Mouse (Mus musculus) hindbrain, embryonic 15.5 days (tissue): ENCODE measurements around the gene Icam5. TPM values are rescaled to one million over a fixed set of nuclear protein-coding genes. Genes with fewer than 3 reads are reported as not detected.

Source experiments
- ATAC-seq: fragments of 200-750 bp; cut with Nextera tagmentation; 2 replicates; pipeline ENCODE4 v1.8.0; 2017; ENCODE audit warnings: low read depth, moderate number of reproducible peaks, moderate TSS enrichment; ENCODE audit not compliant: low FRiP score
- H3K27ac ChIP-seq: fragments of 300-500 bp; sonication (generic); replicated peaks from 2 replicates; pipeline ENCODE4 v1.5.1; 2015; ENCODE audit warnings: mild to moderate bottlenecking, inconsistent platforms
- H3K27me3 ChIP-seq: fragments of 300-500 bp; sonication (generic); 2 replicates; pipeline ENCODE4 v1.6.1; 2015; ENCODE audit warnings: control low read depth, inconsistent platforms
- H3K36me3 ChIP-seq: fragments of 300-500 bp; sonication (generic); 2 replicates; pipeline ENCODE4 v1.6.1; 2015; ENCODE audit warnings: control low read depth, inconsistent platforms
- H3K4me1 ChIP-seq: fragments of 300-500 bp; sonication (generic); replicated peaks from 2 replicates; pipeline ENCODE4 v1.6.1; 2015; ENCODE audit warnings: control low read depth, inconsistent platforms
- H3K4me2 ChIP-seq: fragments of 300-500 bp; sonication (generic); 2 replicates; pipeline ENCODE4 v1.6.1; 2015; ENCODE audit warnings: moderate library complexity, mild to moderate bottlenecking, inconsistent platforms
- H3K4me3 ChIP-seq: fragments of 300-500 bp; sonication (generic); 2 replicates; pipeline ENCODE4 v1.5.1; 2015; ENCODE audit warnings: mild to moderate bottlenecking, inconsistent platforms
- H3K9ac ChIP-seq: fragments of 300-500 bp; sonication (generic); 2 replicates; pipeline ENCODE4 v1.6.1; 2015; ENCODE audit warnings: inconsistent platforms
- H3K9me3 ChIP-seq: fragments of 300-500 bp; sonication (generic); 2 replicates; pipeline ENCODE4 v1.6.1; 2016; ENCODE audit warnings: control low read depth, inconsistent platforms
- WGBS: fragments of 180-500 bp; shearing (Covaris S2); methylation state at CpG from one replicate; pipeline ENCODE4 v1.1.7; 2015; 5-methylcytosine and 5-hydroxymethylcytosine counted together
- polyA plus RNA-seq: library from polyadenylated mRNA; unstranded; fragments of >200 nt; fragmentation: Nextera tagmentation; extraction: Ambion mirVana; gene quantifications from 2 replicates; pipeline ENCODE4 v1.2.1, GENCODE M21; 2015

Gene Icam5
- polyA plus RNA-seq, 1 experiment from 2014 or later = 2.6 TPM

DNA sequence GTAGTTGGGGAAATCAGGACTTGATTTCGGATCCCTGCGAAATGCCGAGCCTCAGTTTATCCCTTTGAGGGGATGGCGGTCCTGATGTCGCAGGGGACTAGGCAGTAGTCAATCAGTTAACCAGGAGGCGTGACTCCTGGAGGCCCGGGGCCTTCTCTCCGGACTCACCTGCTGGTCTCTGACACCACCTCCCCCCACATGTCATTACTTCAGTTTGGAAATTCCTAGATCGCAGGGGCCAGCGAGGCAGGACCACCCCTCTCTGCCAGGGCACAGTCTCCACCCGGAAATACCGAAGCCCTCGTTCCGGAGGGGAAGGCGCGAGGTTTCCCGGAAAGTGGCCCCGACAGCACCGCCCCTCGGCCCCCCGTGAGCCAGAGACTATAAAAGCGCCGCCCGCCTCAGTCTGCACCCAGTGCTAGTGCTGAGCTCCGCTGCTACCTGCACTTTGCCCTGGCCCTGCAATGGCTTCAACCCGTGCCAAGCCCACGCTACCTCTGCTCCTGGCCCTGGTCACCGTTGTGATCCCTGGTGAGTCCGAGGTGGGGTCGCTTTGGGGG, 16.2 kb upstream of the Icam5 start, which contains the start of gene Icam1:
Icam1 (plus strand) TSS at position 415 of the 560 bp plus-strand sequence.
- Histone ChIP-seq H3K9ac (no peak within 1 kb of the TSS; the same call in 1 of the 2 replicates), H3K27me3 (peaks cover 61% of the 10 kb centered on the region), H3K4me1 (peaks cover 12% of the 10 kb centered on the region), H3K36me3 (no peaks in the 10 kb centered on the region), H3K27ac (no peak within 1 kb of the TSS), H3K4me2 (peak within 1 kb of the TSS; percentile 50), H3K9me3 (no peaks in the 10 kb centered on the region), H3K4me3 (peak within 1 kb of the TSS; percentile 25)
- 0% methylated on average over 30 of the region's 30 CpGs for WGBS
- ATAC-seq = no peak

GRCm38 (mm10) chr9:21016331-21017176, 15.3 kb upstream of the Icam5 start:
- no peak overlapping the region for H3K27ac ChIP-seq
- H3K4me3 ChIP-seq = no peak overlapping the region
- no peaks in the 10 kb centered on the region for H3K36me3 ChIP-seq
- H3K27me3 ChIP-seq = peaks cover 64% of the 10 kb centered on the region
- H3K9ac ChIP-seq = no peak overlapping the region
- peaks cover 12% of the 10 kb centered on the region for H3K4me1 ChIP-seq
- ATAC-seq = no peak
- H3K4me2 ChIP-seq = 0 out of 2 replicates have a peak overlapping the region, but pooled peaks have one; percentile 5
- H3K9me3 ChIP-seq = no peaks in the 10 kb centered on the region
- 7% methylated on average over 17 of the region's 17 CpGs for WGBS

DNA sequence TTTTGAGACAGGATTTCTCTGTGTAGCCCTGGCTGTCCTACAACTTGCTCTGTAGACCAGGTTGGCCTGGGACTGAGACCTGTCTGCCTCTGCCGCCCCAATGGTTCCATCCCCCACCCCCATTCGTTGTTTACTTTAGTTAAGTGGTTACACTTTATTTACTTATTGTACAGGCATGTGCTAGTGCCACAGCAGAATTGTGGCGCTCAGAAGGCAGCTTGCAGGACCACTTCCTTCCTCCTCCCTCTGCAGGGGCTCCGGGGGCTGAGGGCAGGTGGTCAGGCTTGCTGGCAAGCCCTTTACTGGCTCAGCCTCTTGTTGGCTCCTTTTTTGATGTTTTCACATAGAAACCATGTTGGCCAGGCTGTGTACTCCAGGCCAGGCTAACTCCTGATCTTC, 14.7 kb upstream of the Icam5 start:
- peaks cover 63% of the 10 kb centered on the region for H3K27me3 ChIP-seq
- WGBS = 48% methylated on average over 4 of the region's 4 CpGs
- H3K9me3 ChIP-seq = no peaks in the 10 kb centered on the region

GRCm38 (mm10) chr9:21018600-21018999, 13.3 kb upstream of the Icam5 start:
- 70% methylated on average over 2 of the region's 2 CpGs for WGBS

More for the DNA sequence above, 14.7 kb upstream of the Icam5 start:
- Histone ChIP-seq H3K4me2 (no peak overlapping the region), H3K27ac (no peak overlapping the region), H3K9ac (no peak overlapping the region), H3K4me1 (peaks cover 12% of the 10 kb centered on the region), H3K4me3 (no peak overlapping the region), H3K36me3 (no peaks in the 10 kb centered on the region)
- ATAC-seq = no peak

DNA sequence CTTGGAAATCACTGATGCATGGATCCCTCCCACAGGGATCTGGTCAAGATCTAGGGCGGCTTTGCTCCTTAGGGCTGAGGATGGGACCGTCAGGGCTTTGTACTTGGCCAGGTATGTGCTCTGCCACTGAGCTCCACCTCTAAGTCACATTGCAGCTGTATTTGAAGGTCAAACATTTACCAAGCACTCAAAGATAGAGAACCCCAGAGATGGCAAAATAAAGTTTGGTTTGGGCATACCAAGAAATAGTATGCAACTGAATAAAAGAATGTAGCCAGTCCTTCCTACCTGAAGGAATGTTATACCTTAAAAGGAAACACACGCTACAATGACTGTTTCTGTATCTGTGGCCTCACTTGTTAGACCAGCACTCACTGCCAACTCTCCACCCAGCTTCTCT, 10.5 kb upstream of the Icam5 start:
- Histone ChIP-seq H3K4me1 (no peaks in the 10 kb centered on the region), H3K27me3 (peaks cover 29% of the 10 kb centered on the region)
- WGBS = 72% methylated on average over 3 of the region's 3 CpGs

More at GRCm38 (mm10) chr9:21018600-21018999, 13.3 kb upstream of the Icam5 start:
- Histone ChIP-seq H3K4me3 (no peak overlapping the region), H3K9me3 (no peaks in the 10 kb centered on the region), H3K27me3 (peaks cover 55% of the 10 kb centered on the region), H3K9ac (no peak overlapping the region), H3K4me2 (no peak overlapping the region), H3K36me3 (no peaks in the 10 kb centered on the region), H3K4me1 (peaks cover 12% of the 10 kb centered on the region), H3K27ac (no peak overlapping the region)
- no peak for ATAC-seq

GRCm38 (mm10) chr9:21022288-21022687, 9.6 kb upstream of the Icam5 start:
- Histone ChIP-seq H3K4me1 (no peaks in the 10 kb centered on the region), H3K4me2 (no peak overlapping the region), H3K9ac (no peak overlapping the region), H3K27me3 (peaks cover 27% of the 10 kb centered on the region), H3K36me3 (no peaks in the 10 kb centered on the region), H3K27ac (no peak overlapping the region), H3K4me3 (no peak overlapping the region), H3K9me3 (no peaks in the 10 kb centered on the region)
- 65% methylated on average over 6 of the region's 6 CpGs for WGBS
- no peak for ATAC-seq

More for the DNA sequence above, 10.5 kb upstream of the Icam5 start:
- no peaks in the 10 kb centered on the region for H3K36me3 ChIP-seq
- no peak overlapping the region for H3K4me2 ChIP-seq
- ATAC-seq = no peak
- H3K27ac ChIP-seq = no peak overlapping the region
- H3K9me3 ChIP-seq = no peaks in the 10 kb centered on the region
- H3K4me3 ChIP-seq = no peak overlapping the region
- H3K9ac ChIP-seq = no peak overlapping the region

GRCm38 (mm10) chr9:21022726-21023125, 9.1 kb upstream of the Icam5 start:
- no peaks in the 10 kb centered on the region for H3K9me3 ChIP-seq
- H3K4me1 ChIP-seq = no peaks in the 10 kb centered on the region
- no peak for ATAC-seq
- no peak overlapping the region for H3K27ac ChIP-seq
- H3K36me3 ChIP-seq = no peaks in the 10 kb centered on the region
- H3K9ac ChIP-seq = no peak overlapping the region
- H3K4me2 ChIP-seq = no peak overlapping the region
- peaks cover 27% of the 10 kb centered on the region for H3K27me3 ChIP-seq
- WGBS = 80% methylated on average over 1 of the region's 1 CpGs
- H3K4me3 ChIP-seq = no peak overlapping the region

GRCm38 (mm10) chr9:21025258-21025810, 6.5 kb upstream of the Icam5 start:
- 74% methylated on average over 19 of the region's 19 CpGs for WGBS
- ATAC-seq = no peak
- no peaks in the 10 kb centered on the region for H3K36me3 ChIP-seq
- H3K9me3 ChIP-seq = no peaks in the 10 kb centered on the region
- H3K4me3 ChIP-seq = no peak overlapping the region
- H3K4me2 ChIP-seq = no peak overlapping the region
- peaks cover 36% of the 10 kb centered on the region for H3K27me3 ChIP-seq
- no peak overlapping the region for H3K27ac ChIP-seq
- H3K4me1 ChIP-seq = peaks cover 13% of the 10 kb centered on the region
- H3K9ac ChIP-seq = no peak overlapping the region

DNA sequence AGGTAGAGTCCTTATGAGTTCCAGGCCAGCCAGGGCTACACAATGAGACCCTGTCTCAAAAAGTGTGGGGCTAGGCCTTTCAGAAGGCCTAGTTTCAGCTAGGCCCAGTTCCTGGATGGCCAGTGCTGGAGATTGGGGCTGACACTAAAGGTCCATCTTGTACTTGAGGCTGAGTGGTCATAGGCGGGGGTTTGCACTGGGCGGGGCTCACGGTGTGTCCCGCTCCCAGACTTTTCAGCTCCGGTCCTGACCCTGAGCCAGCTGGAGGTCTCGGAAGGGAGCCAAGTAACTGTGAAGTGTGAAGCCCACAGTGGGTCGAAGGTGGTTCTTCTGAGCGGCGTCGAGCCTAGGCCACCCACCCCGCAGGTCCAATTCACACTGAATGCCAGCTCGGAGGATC, 5.0 kb upstream of the Icam5 start:
- H3K4me3 ChIP-seq = no peak overlapping the region
- H3K36me3 ChIP-seq = no peaks in the 10 kb centered on the region
- WGBS = 82% methylated on average over 12 of the region's 12 CpGs
- no peak overlapping the region for H3K9ac ChIP-seq
- no peak for ATAC-seq
- no peak overlapping the region for H3K4me2 ChIP-seq
- H3K27me3 ChIP-seq = peaks cover 36% of the 10 kb centered on the region
- H3K27ac ChIP-seq = no peak overlapping the region
- H3K4me1 ChIP-seq = peaks cover 28% of the 10 kb centered on the region
- no peaks in the 10 kb centered on the region for H3K9me3 ChIP-seq

- Histone ChIP-seq H3K36me3 (no peaks in the 10 kb centered on the region), H3K4me3 (no peak overlapping the region), H3K9ac (no peak overlapping the region), H3K9me3 (no peaks in the 10 kb centered on the region), H3K4me1 (peaks cover 38% of the 10 kb centered on the region), H3K27me3 (peaks cover 46% of the 10 kb centered on the region), H3K27ac (no peak overlapping the region), H3K4me2 (no peak overlapping the region)
- no peak for ATAC-seq
- 53% methylated on average over 8 of the region's 8 CpGs for WGBS
These were observed 4.0 kb upstream of the Icam5 start for GRCm38 (mm10) chr9:21027774-21028290.

DNA sequence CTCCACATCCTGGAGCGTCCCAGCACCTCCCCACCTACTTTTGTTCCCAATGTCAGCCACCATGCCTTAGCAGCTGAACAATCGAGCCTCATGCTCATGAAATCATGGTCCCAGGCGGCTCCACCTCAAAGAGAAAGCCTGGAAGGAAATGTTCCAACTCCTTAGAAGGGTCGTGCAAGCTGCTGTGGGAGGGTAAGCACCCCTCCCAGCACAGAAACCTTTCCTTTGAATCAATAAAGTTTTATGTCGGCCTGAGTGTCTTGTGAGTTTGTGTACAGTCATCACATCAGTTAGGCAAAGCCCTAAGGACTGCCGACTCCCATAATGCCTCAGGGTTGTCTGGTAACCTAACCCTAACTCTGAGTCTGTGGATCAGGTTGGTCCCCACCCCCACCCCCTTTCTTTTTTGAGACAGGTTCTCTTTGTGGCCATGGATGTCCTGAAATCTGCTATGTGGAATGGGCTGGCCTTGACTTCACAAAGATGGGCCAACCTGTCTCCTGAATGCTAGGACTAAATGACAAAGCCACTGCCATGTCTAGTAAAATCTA, 3.2 kb upstream of the Icam5 start:
- ATAC-seq = no peak
- H3K9ac ChIP-seq = no peak overlapping the region
- H3K4me1 ChIP-seq = peaks cover 46% of the 10 kb centered on the region
- H3K9me3 ChIP-seq = no peaks in the 10 kb centered on the region
- H3K27me3 ChIP-seq = peaks cover 54% of the 10 kb centered on the region
- no peak overlapping the region for H3K4me3 ChIP-seq
- H3K4me2 ChIP-seq = no peak overlapping the region
- H3K36me3 ChIP-seq = no peaks in the 10 kb centered on the region
- WGBS = 72% methylated on average over 6 of the region's 6 CpGs
- H3K27ac ChIP-seq = no peak overlapping the region
